Comparison of ENCODE assay signal across 13 mouse cellular contexts in genomic region chr13:28507783-28508182, GRCm38 (mm10).
DNase-seq lines count a peak whose midpoint lies in the region; ATAC-seq lines count a peak whose summit lies in the region.
"Had no signal": no experiment of that assay in that cellular context is flagged by ENCODE, and none has a peak within 500 bp of the region (broad histone marks: within the 10 kb centered on the region; RNA-seq: fewer than 3 reads in every experiment).

No protein-coding gene starts in this region.

- no peak overlapping the region for H3K4me2 ChIP-seq in kidney, embryonic 16.5 days (replicated peaks; ENCODE audit: low read depth, low read length)
- H3K4me2 ChIP-seq in heart, embryonic 16.5 days (ENCODE audit: low read depth, low read length): 0 out of 2 replicates have a peak overlapping the region, but pooled peaks have one; percentile 13

- 56% methylated on average over 5 of the region's 5 CpGs for WGBS in kidney, embryonic 16.5 days
- 36% methylated on average over 5 of the region's 5 CpGs for WGBS in heart, embryonic 16.5 days

- H3K27me3 ChIP-seq in kidney, embryonic 16.5 days (ENCODE audit: insufficient read depth, low read length): no peaks in the 10 kb centered on the region
- H3K27me3 ChIP-seq in heart, embryonic 16.5 days (ENCODE audit: control insufficient read depth, insufficient read depth, low read length): no peaks in the 10 kb centered on the region

- peak; percentile 51; the same call in 1 of the 2 replicates for ATAC-seq in kidney, embryonic 16.5 days (ENCODE audit: low FRiP score, low TSS enrichment)
- ATAC-seq in heart, embryonic 16.5 days (replicated peaks; ENCODE audit: extremely low read depth, insufficient read depth, low FRiP score): peak; percentile 49

- H3K36me3 ChIP-seq in kidney, embryonic 16.5 days (ENCODE audit: insufficient read depth, low read length): no peaks in the 10 kb centered on the region
- H3K36me3 ChIP-seq in heart, embryonic 16.5 days (ENCODE audit: control insufficient read depth, insufficient read depth): no peaks in the 10 kb centered on the region
- H3K36me3 ChIP-seq: G1E had no signal

- no peak overlapping the region for H3K9ac ChIP-seq in kidney, embryonic 16.5 days (replicated peaks; ENCODE audit: low read length)
- H3K9ac ChIP-seq in heart, embryonic 16.5 days (ENCODE audit: low read length): no peak overlapping the region

- intact Hi-C loops in heart, postnatal 25 days (cut with DNase I): loop anchor here (5.0 kb wide), 2 partner anchors 120 to 210 kb away; no protein-coding TSS in a partner anchor
- intact Hi-C loops in gastrocnemius, postnatal 14 days (cut with DNase I; ENCODE audit: low total_unique reads): no loop called here

- peak; percentile 83 for DNase-seq in heart, adult 11 months
- no peak for DNase-seq in heart, postnatal 25 days (ENCODE audit: low spot score)
- DNase-seq in kidney, adult 11 months: no peak
- peak; percentile 38 for DNase-seq in lung, postnatal 25 days (ENCODE audit: low spot score)
- DNase-seq in left cerebral cortex, adult 11 months (ENCODE audit: low spot score): no peak
- no peak for DNase-seq in gastrocnemius, postnatal 14 days
- DNase-seq: B cell, adult 2 months; cerebellum, adult 11-12 months; right cerebral cortex, postnatal 4 days had no signal

- H3K9me3 ChIP-seq in kidney, embryonic 16.5 days (ENCODE audit: low read length): no peaks in the 10 kb centered on the region
- H3K9me3 ChIP-seq in heart, embryonic 16.5 days (replicated peaks; ENCODE audit: control insufficient read depth, low read length): no peaks in the 10 kb centered on the region
- H3K9me3 ChIP-seq: G1E had no signal

- H3K4me3 ChIP-seq in kidney, embryonic 16.5 days (ENCODE audit: low read length): no peak overlapping the region
- no peak overlapping the region for H3K4me3 ChIP-seq in heart, embryonic 16.5 days (ENCODE audit: low read length)

- H3K4me1 ChIP-seq in kidney, embryonic 16.5 days (ENCODE audit: insufficient read depth, low read length): peaks cover 8% of the 10 kb centered on the region
- peaks cover 11% of the 10 kb centered on the region for H3K4me1 ChIP-seq in heart, embryonic 16.5 days (ENCODE audit: control insufficient read depth, insufficient read depth, low read length)

- peak overlapping the region; percentile 34; the same call in 1 of the 2 replicates for H3K27ac ChIP-seq in kidney, embryonic 16.5 days (ENCODE audit: low read length)
- H3K27ac ChIP-seq in heart, embryonic 16.5 days (ENCODE audit: low read length): peak overlapping the region; percentile 82
- H3K27ac ChIP-seq: macrophage had no signal

Comparison
In these comparisons a context has a peak if more than half of its experiments do, and no peak if none do; other contexts are left out.
1. DNase-seq: peak in heart, adult 11 months (single experiment) and lung, postnatal 25 days (single experiment); none in heart, postnatal 25 days (single experiment), kidney, adult 11 months (single experiment), left cerebral cortex, adult 11 months (single experiment) and gastrocnemius, postnatal 14 days (single experiment).